Mouse (Mus musculus) hindbrain, embryonic 12.5 days (tissue): ENCODE results near the gene Tarbp1. TPM values are rescaled to one million over a fixed set of nuclear protein-coding genes. Genes with fewer than 3 reads are reported as not detected.

ENCODE experiments used
- ATAC-seq: fragments of 200-750 bp; cut with Nextera tagmentation; 2 replicates; pipeline ENCODE4 v1.8.0; 2017; ENCODE audit warnings: moderate TSS enrichment; ENCODE audit not compliant: low FRiP score
- H3K27ac ChIP-seq: fragments of 300-500 bp; sonication (generic); 2 replicates; pipeline ENCODE4 v1.5.1; 2016; ENCODE audit warnings: mild to moderate bottlenecking
- H3K27me3 ChIP-seq: fragments of 300-500 bp; sonication (generic); 2 replicates; pipeline ENCODE4 v1.6.1; 2016; ENCODE audit warnings: mild to moderate bottlenecking
- H3K36me3 ChIP-seq: fragments of 300-500 bp; sonication (generic); 2 replicates; pipeline ENCODE4 v1.6.1; 2016; ENCODE audit warnings: mild to moderate bottlenecking
- H3K4me1 ChIP-seq: fragments of 300-500 bp; sonication (generic); 2 replicates; pipeline ENCODE4 v1.6.1; 2016
- H3K4me2 ChIP-seq: fragments of 300-500 bp; sonication (generic); replicated peaks from 2 replicates; pipeline ENCODE4 v1.6.1; 2016; ENCODE audit warnings: mild to moderate bottlenecking
- H3K4me3 ChIP-seq: fragments of 300-500 bp; sonication (generic); 2 replicates; pipeline ENCODE4 v1.5.1; 2016; ENCODE audit warnings: mild to moderate bottlenecking
- H3K9ac ChIP-seq: fragments of 300-500 bp; sonication (generic); 2 replicates; pipeline ENCODE4 v1.6.1; 2016; ENCODE audit warnings: mild to moderate bottlenecking, moderate library complexity
- H3K9me3 ChIP-seq: fragments of 300-500 bp; sonication (generic); replicated peaks from 2 replicates; pipeline ENCODE4 v1.6.1; 2016; ENCODE audit warnings: mild to moderate bottlenecking
- WGBS: fragments of 180-500 bp; shearing (Covaris S2); methylation state at CpG from one replicate; pipeline ENCODE4 v1.1.7; 2016; 5-methylcytosine and 5-hydroxymethylcytosine counted together
- polyA plus RNA-seq: library from polyadenylated mRNA; unstranded; fragments of >200 nt; fragmentation: Nextera tagmentation; extraction: Ambion mirVana; gene quantifications from 2 replicates; pipeline ENCODE4 v1.2.1, GENCODE M21; 2016

The Tarbp1 gene
- polyA plus RNA-seq, 1 experiment from 2014 or later, result 2.6 TPM

GRCm38 (mm10) chr8:126504492-126505182 is 29.8 kb upstream of the Tarbp1 start:
- Histone ChIP-seq H3K27ac (no peak overlapping the region), H3K9ac (no peak overlapping the region), H3K4me2 (no peak overlapping the region), H3K9me3 (no peaks in the 10 kb centered on the region), H3K27me3 (peaks cover 4% of the 10 kb centered on the region; the same call in 1 of the 2 replicates), H3K36me3 (no peaks in the 10 kb centered on the region), H3K4me3 (no peak overlapping the region), H3K4me1 (no peaks in the 10 kb centered on the region)
- no peak for ATAC-seq
- 74% methylated on average over 16 of the region's 16 CpGs for WGBS

- Histone ChIP-seq H3K4me3 (no peak overlapping the region), H3K27ac (no peak overlapping the region), H3K36me3 (no peaks in the 10 kb centered on the region), H3K27me3 (peaks cover 5% of the 10 kb centered on the region; the same call in 1 of the 2 replicates), H3K4me1 (peaks cover 11% of the 10 kb centered on the region), H3K9me3 (no peaks in the 10 kb centered on the region), H3K9ac (no peak overlapping the region), H3K4me2 (no peak overlapping the region)
- ATAC-seq, result no peak
- WGBS, result 45% methylated on average over 2 of the region's 2 CpGs
Observed at GRCm38 (mm10) chr8:126502722-126503121, 27.9 kb upstream of the Tarbp1 start.

- no peaks in the 10 kb centered on the region for H3K9me3 ChIP-seq
- H3K4me3 ChIP-seq, result no peak overlapping the region
- 96% methylated on average over 2 of the region's 2 CpGs for WGBS
- no peaks in the 10 kb centered on the region for H3K36me3 ChIP-seq
- H3K27me3 ChIP-seq, result peaks cover 5% of the 10 kb centered on the region; the same call in 1 of the 2 replicates
- H3K9ac ChIP-seq, result no peak overlapping the region
- no peak for ATAC-seq
- H3K27ac ChIP-seq, result no peak overlapping the region
- no peak overlapping the region for H3K4me2 ChIP-seq
- H3K4me1 ChIP-seq, result peaks cover 11% of the 10 kb centered on the region
Observed at GRCm38 (mm10) chr8:126499371-126499770, 24.5 kb upstream of the Tarbp1 start.

GRCm38 (mm10) chr8:126498465-126498864 is 23.6 kb upstream of the Tarbp1 start:
- no peak overlapping the region for H3K4me3 ChIP-seq
- H3K4me2 ChIP-seq, result peak overlapping the region; percentile 58
- peaks cover 11% of the 10 kb centered on the region for H3K4me1 ChIP-seq
- 21% methylated on average over 6 of the region's 6 CpGs for WGBS
- no peaks in the 10 kb centered on the region for H3K9me3 ChIP-seq
- H3K27ac ChIP-seq, result peak overlapping the region; percentile 86
- no peaks in the 10 kb centered on the region for H3K36me3 ChIP-seq
- 0 out of 2 replicates have a peak overlapping the region, but pooled peaks have one; percentile 50 for H3K9ac ChIP-seq
- H3K27me3 ChIP-seq, result peaks cover 5% of the 10 kb centered on the region; the same call in 1 of the 2 replicates
- peak; percentile 42 for ATAC-seq

GRCm38 (mm10) chr8:126497541-126498428 is 22.9 kb upstream of the Tarbp1 start:
- WGBS, result 11% methylated on average over 27 of the region's 27 CpGs
- H3K9me3 ChIP-seq, result no peaks in the 10 kb centered on the region
- peak overlapping the region; percentile 35 for H3K4me3 ChIP-seq
- H3K27me3 ChIP-seq, result peaks cover 5% of the 10 kb centered on the region; the same call in 1 of the 2 replicates
- H3K4me1 ChIP-seq, result peaks cover 11% of the 10 kb centered on the region
- H3K36me3 ChIP-seq, result no peaks in the 10 kb centered on the region
- ATAC-seq, result peak; percentile 92
- peak overlapping the region; percentile 50 for H3K9ac ChIP-seq
- peak overlapping the region; percentile 58 for H3K4me2 ChIP-seq
- H3K27ac ChIP-seq, result peak overlapping the region; percentile 86

- Histone ChIP-seq H3K9ac (no peak overlapping the region), H3K36me3 (no peaks in the 10 kb centered on the region), H3K27ac (no peak overlapping the region), H3K9me3 (no peaks in the 10 kb centered on the region), H3K4me2 (no peak overlapping the region), H3K4me1 (peaks cover 11% of the 10 kb centered on the region), H3K4me3 (no peak overlapping the region), H3K27me3 (peaks cover 5% of the 10 kb centered on the region; the same call in 1 of the 2 replicates)
- 83% methylated on average over 5 of the region's 5 CpGs for WGBS
- no peak for ATAC-seq
Observed at GRCm38 (mm10) chr8:126496915-126497314, 22.1 kb upstream of the Tarbp1 start.

GRCm38 (mm10) chr8:126495461-126495860 is 20.6 kb upstream of the Tarbp1 start:
- no peak overlapping the region for H3K9ac ChIP-seq
- 89% methylated on average over 12 of the region's 12 CpGs for WGBS
- no peak overlapping the region for H3K4me2 ChIP-seq

GRCm38 (mm10) chr8:126494160-126495110 is 19.6 kb upstream of the Tarbp1 start:
- no peaks in the 10 kb centered on the region for H3K36me3 ChIP-seq
- H3K27me3 ChIP-seq, result no peaks in the 10 kb centered on the region

More at GRCm38 (mm10) chr8:126495461-126495860, 20.6 kb upstream of the Tarbp1 start:
- H3K9me3 ChIP-seq, result no peaks in the 10 kb centered on the region
- no peak overlapping the region for H3K4me3 ChIP-seq
- H3K27ac ChIP-seq, result no peak overlapping the region
- ATAC-seq, result no peak
- no peaks in the 10 kb centered on the region for H3K36me3 ChIP-seq
- H3K27me3 ChIP-seq, result peaks cover 5% of the 10 kb centered on the region; the same call in 1 of the 2 replicates
- peaks cover 11% of the 10 kb centered on the region for H3K4me1 ChIP-seq

GRCm38 (mm10) chr8:126482938-126483337 is 8.1 kb upstream of the Tarbp1 start:
- peaks cover 6% of the 10 kb centered on the region for H3K27me3 ChIP-seq
- H3K4me3 ChIP-seq, result no peak overlapping the region
- WGBS, result 18% methylated on average over 5 of the region's 5 CpGs
- H3K27ac ChIP-seq, result no peak overlapping the region
- H3K9ac ChIP-seq, result no peak overlapping the region
- no peaks in the 10 kb centered on the region for H3K4me1 ChIP-seq
- no peaks in the 10 kb centered on the region for H3K9me3 ChIP-seq
- ATAC-seq, result peak; percentile 29; the same call in 1 of the 2 replicates
- H3K36me3 ChIP-seq, result no peaks in the 10 kb centered on the region
- H3K4me2 ChIP-seq, result no peak overlapping the region

More at GRCm38 (mm10) chr8:126494160-126495110, 19.6 kb upstream of the Tarbp1 start:
- WGBS, result 73% methylated on average over 15 of the region's 15 CpGs
- ATAC-seq, result no peak
- Histone ChIP-seq H3K4me1 (peaks cover 11% of the 10 kb centered on the region), H3K9me3 (no peaks in the 10 kb centered on the region), H3K4me2 (no peak overlapping the region), H3K9ac (no peak overlapping the region), H3K27ac (no peak overlapping the region), H3K4me3 (no peak overlapping the region)

- H3K27me3 ChIP-seq, result peaks cover 6% of the 10 kb centered on the region
- H3K9me3 ChIP-seq, result no peaks in the 10 kb centered on the region
- 74% methylated on average over 2 of the region's 2 CpGs for WGBS
- ATAC-seq, result no peak
- no peak overlapping the region for H3K4me3 ChIP-seq
- H3K27ac ChIP-seq, result no peak overlapping the region
- H3K4me1 ChIP-seq, result no peaks in the 10 kb centered on the region
- no peak overlapping the region for H3K4me2 ChIP-seq
- no peak overlapping the region for H3K9ac ChIP-seq
- no peaks in the 10 kb centered on the region for H3K36me3 ChIP-seq
Observed at GRCm38 (mm10) chr8:126482348-126482720, 7.5 kb upstream of the Tarbp1 start.

GRCm38 (mm10) chr8:126481494-126482347 is 6.9 kb upstream of the Tarbp1 start:
- H3K27me3 ChIP-seq, result peaks cover 9% of the 10 kb centered on the region
- WGBS, result 39% methylated on average over 8 of the region's 8 CpGs
- no peaks in the 10 kb centered on the region for H3K4me1 ChIP-seq
- ATAC-seq, result peak; percentile 50
- H3K4me2 ChIP-seq, result no peak overlapping the region
- no peak overlapping the region for H3K9ac ChIP-seq
- no peaks in the 10 kb centered on the region for H3K9me3 ChIP-seq
- no peak overlapping the region for H3K4me3 ChIP-seq
- no peak overlapping the region for H3K27ac ChIP-seq
- H3K36me3 ChIP-seq, result no peaks in the 10 kb centered on the region
